Mouse (Mus musculus) cerebellum, adult 9-10 months (tissue): ENCODE measurements around the gene Akr7a5.

Experiments used
- DNase-seq: peaks from one replicate; pipeline ENCODE4 v3.0.0; 2022

Gene Akr7a5

DNA sequence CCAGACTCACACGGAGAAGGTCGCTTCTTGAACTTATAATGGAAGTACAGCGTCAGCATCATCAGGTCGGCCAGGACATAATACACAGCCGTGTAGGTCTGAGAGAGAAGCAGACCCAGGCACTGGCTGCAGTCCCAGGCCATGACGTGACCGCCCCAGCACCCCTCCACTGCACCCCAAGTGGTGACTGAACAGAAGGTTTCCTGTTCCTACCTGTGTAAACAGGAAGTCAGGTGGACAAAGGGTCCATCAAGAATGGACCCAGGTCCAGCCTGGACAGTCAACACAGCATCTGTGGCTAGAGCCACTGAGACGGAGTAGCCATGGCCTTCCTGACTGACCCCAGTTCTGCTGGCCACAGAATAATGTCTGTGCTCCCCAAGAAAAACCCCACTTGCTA lies 8.8 kb upstream of the Akr7a5 start:
- DNase-seq = peak; percentile 20

DNA sequence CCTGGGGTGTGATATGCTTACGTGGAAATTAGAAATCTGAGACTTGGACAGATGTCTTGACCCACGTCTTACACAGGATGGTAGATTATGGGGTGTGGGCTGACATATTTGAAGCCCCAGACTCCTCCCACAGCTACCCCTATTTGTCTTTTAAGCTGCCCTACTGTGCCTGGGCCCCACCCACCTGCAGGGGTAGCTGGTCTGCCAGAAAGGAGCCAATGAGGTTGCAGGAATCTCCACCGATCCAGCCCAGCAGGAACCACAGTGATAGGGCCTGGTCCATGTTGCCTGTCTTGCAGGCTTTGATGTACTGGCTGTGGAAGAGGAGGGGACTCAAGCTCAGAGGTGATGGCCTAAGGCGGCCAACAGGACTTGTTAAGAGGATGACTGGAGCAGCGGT lies 8.3 kb upstream of the Akr7a5 start:
- no peak for DNase-seq

DNA sequence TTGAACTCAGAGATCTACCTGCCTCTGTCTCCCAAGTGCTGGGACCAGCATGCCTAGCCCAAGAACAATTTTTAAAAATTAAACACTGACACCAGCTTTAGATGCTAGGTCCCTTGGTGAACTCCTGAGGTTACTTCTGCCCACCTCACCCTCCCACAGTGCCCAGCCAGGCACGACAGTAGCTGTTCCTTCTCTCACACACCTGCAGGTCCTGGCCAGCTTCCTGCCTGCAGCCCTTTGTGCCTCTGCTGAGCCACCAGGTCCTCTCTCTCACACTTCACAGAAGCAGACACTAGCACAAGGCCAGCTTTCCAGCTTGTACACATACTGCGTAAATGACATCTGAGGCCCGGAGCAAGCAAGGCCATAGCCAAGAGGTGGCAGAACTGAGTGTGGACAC lies 5.0 kb upstream of the Akr7a5 start:
- DNase-seq = no peak

DNA sequence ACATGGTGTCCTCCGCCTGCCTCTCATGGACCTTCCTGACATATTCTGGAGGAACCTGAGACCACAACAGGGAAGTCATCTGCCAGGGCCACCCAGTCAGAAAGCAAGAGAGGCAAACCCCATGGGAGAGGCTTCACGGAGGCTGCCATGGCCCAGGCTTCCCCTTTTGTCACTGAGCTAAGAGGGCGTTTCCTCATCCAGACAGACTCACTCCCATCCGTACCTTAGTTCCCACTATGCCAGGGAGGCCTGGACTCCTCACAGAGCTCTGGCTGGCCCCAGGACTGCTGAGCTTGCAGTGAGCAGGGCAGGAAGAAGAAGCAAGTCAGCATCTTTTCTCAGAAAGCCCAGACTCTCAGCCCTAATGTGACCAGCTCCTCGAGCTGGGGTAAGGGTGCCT lies 2.6 kb upstream of the Akr7a5 start:
- no peak for DNase-seq

DNA sequence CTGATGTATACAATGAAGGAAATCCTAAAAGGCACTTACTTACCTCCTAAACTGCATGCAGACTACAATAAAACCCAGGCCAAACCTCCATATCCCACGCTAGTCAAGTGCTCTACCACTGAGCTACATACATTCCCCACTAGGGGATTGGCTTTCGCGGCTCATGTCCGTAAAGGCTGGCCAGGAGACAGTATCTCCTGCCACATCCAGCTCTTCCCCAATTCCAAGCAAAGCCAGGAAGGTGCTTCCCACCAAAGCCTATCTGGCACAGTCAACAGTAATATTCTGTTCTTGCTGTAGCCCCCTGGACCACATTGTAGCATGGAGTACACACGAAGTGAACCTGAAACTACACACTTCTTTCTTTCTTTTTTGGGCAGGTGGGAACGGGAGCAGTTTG lies 893 bp upstream of the Akr7a5 start:
- DNase-seq = no peak

DNA sequence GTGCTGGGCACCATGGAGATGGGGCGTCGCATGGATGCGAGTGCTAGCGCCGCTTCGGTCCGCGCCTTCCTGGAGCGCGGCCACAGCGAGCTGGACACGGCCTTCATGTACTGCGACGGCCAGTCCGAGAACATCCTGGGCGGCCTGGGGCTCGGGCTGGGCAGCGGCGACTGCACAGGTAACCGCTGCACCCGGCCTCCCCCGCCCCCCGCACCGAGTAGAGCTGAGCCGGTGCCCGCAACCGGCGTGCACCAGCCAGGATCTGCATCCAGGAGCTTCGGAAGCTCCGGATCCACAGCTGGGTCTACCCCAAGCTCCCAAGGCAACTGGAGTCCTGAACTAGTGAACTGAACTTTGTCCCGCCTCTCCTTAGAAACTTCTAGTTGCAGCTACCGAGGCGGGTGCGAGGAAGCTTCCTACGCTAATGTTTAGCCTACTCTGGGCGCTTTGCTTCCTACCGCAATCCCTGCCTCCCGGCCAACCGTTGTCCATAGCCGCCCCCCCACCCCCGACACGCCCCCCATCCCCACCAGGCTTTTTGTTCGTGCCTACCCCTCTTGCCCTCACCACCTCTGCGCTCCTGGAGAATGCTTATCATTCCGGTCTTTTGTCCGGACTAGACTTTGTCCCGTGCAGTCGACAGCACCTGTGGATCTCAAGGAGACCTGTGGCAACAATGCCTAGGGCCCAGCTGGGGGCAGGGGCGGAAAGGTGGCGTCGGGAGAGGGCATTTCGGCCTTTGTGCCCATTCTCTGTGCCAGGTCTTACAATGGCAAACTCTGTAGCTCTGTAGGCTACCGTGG lies 556 bp downstream of the Akr7a5 start:
- DNase-seq = peak; percentile 36

DNA sequence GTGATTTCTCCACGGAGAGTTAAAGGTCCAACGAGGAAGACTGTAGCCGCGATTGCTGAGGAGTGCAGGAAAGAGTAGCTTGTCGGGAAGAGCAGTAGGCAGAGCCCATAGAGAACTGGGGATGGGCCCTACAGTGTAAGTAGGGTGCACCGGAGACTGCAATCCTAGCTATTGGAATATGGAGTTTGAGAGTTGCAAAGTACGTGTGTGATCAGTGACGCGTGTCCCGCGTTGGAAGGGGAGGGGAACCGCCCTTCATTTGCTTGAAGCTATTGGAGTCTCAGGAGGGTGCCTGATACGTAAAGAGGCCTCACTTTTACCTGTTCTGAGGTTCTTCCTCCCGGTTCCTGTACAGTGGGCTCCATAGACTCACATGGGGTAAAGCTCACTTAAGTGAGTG lies 1.2 kb downstream of the Akr7a5 start:
- DNase-seq = no peak

DNA sequence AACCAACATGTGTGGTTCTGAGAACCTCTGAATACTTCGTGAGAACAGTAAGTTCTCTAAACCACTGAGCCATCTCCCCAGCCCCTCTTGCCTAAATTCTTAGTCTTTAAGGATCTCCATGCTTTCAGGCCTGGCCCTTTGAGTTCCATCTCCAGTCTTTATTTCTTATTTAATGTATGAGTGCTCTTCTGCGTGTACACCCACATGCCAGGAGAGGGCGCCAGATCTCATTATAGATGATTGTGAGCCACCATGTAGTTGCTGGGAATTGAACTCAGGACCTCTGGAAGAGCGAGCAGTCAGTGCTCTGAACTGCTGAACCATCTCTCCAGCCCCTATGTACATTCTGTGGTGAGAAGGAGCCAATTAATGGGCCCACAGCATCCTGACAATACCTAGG lies 2.1 kb downstream of the Akr7a5 start:
- peak; percentile 46 for DNase-seq

DNA sequence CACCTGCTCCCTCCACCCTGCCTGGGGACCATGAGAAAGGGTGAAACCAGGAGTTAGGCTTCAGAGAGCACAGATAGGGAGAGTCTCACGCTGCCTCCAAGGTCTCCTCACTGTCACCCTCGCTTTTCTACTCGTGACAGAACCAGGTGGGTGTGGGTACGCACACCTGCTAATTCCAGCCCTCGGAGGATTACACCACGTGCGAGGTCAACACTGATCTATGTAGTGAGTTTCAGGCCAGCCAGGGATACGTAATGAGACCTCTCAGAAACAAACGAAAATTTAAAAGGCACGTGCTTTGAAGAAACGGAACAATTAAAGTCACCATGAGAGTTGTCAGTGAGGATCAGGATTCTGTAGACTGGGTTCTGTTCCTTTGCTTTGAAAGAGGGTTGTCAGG lies 7.9 kb downstream of the Akr7a5 start:
- no peak for DNase-seq

DNA sequence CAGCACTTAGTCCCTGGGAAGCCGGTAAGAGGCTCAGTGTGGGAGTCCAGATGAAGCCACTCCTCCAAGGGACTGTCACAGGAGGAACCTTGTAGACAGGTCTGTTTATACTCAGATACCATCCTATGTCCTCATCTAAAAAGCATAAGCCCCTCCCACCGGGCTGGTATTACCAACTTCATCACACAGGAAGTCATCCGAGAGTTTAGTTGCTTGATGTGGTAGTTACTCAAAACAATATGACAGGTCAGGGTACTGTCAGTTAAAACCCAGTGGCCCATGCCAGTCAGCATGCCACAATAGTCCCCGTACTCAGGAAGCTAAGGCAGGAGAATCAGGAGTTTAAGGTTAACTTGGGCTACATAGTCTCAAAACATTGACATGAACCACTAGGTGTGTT lies 9.2 kb downstream of the Akr7a5 start:
- DNase-seq = no peak

DNA sequence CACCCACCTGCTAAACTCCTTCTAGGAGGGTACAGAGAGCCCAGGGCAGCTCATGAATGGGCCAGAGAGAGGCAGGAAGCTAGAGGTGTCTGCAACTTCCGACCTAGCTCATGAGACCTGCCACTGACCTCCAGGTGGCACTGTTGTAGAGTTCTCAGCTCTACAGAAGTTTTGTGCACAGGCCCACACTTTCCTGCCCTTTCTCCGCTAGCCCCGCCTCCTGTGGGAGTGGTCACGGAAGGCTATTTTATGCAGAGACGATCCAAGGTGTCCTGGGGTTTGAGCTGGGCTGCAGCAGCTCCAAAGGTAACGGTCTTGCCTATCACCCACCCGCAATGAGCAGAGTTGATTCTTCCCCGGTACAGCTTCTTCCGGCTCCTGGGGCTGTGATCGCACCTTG lies 20.1 kb downstream of the Akr7a5 start:
- no peak for DNase-seq

DNA sequence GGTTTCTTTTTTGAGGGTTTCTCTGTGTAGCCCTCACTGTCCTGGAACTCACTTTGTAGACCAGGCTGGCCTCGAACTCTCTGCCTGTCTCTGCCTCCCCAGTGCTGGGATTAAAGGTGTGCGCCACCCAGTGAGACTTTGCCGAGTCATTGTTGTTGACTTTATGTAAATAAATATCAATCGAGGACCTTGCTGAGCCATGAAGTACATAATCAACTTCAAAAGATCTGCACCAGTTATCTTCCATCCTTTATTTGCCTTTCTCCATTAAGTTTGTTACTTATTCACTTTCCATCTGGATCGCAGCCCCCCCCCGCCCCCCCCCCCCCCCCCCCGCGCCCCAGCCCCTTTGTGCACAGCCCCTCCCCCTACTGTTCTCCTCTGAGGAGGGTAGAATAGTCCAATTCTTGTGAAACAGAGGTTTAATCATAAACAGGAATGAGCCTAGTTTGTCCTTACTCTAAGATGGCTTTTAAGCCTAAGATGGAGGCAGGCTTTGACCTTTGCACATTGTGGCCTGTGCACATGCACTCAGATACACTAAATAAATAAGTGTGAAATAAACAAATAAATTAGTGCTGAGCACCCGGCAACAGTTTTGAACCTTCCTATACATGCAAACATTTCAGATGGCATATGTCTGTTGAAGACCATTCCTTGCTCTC lies 24.2 kb downstream of the Akr7a5 start:
- DNase-seq = no peak

DNA sequence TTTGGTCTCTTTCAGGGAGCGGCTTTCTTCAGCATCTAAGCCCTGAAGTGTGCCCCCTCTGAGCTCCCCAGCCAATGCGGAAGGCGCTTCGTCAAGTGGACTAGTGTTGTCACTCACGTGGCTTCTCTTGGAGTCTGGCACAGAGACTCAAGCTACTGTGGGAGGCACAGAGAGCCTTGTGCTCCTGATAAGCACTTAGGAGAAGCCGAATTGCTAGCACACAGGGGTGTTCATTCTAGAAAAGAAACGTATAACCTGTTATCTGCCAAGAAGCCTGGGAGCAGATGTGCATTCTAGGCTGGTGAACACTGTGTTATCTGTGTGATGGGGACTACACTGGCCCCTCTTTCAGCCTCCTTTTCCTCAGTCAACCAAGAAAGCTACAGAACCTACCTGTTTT lies 25.0 kb downstream of the Akr7a5 start:
- no peak for DNase-seq

DNA sequence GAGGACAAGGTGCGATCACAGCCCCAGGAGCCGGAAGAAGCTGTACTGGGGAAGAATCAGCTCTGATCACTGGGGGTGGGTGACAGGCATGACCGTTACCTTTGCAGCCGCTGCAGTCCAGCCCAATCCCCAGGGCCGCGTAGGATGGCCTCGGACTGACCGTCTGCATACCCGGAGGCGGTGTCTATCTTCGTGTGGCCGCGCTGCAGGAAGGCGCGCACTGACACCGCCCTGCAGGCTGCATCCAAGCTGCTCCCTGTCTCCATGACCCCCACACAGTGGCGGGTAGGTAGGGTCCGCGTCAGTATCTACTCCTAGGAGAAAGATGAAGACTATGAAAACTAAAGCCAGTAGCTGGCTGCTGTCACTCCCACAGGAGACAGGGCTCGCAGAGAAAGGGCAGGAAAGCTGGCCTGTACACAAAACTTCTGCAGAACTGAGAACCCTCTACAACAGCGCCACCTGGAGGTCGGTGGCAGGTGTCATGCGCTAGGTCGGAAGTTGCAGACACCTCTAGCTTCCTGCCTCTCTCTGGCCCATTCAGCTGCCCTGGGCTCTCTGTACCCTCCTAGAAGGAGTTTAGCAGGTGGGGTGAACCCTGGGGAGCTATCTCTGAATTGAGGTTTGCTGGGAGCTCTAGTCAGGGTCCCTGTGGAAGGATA lies 26.4 kb downstream of the Akr7a5 start:
- peak; percentile 60 for DNase-seq

DNA sequence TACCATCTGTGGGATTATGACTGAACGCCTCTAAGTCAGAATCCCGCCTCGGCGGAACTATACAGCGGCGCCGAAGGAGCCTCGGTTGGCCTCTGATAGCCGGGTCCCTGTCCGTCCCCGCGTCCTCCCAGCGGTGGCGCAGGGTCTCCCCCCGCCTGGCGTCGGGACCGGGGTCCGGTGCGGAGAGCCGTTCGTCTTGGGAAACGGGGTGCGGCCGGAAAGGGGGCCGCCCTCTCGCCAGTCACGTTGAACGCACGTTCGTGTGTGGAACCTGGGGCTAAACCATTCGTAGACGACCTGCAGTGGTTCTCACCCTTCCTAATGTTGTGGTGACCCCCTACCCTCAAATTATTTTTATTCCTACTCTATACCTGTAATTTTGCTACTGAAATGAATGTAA lies 27.6 kb downstream of the Akr7a5 start:
- DNase-seq = no peak

DNA sequence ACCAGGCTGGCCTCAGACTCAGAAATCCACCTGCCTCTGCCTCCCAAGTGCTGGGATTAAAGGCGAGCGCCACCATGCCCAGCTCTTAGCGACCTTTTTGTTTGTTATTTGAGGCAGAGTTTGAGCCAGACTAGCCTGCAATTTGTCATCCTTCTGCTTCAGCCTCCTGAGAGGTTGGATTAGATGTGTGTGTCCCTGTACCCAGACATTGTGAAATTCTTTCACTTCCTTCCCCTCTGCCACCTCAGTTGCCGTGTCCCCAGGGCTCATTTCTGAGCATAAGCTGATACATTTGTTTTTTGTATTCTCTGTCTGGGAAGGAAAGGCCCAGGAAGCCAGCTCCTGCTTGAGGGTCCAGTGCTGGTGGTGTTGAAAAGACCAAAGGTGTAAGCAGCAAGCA lies 30.3 kb downstream of the Akr7a5 start:
- no peak for DNase-seq

DNA sequence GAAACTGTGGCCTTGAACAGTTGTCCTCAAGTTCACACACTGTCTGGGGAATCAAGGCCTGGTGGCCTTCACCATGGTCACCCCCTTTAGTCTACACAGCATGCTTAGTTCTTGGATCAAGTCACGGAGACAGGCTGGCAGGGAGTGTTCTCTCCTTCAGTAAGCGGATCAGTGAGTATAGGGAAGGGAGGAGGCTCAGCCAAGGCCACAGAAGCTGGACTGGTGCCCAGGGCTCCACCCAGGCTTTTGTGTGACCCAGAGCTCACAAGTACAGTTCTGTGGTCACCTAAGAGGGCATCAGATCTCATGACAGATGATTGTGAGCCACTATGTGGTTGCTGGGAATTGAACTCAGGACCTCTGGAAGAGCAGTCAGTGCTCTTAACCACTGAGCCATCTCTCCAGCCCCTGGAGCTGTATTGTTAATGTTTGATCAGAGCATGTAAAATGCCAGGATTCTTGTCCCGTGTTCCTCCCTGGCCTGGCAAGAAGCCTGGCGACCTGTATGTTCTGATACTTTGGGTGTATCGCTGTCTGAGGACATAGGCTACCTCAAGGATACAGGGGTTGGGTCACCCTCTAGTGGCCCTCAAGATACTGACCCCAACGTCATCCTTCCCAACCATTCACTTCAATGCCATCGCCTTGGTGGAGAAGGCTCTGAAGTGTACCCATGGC lies 31.2 kb downstream of the Akr7a5 start:
- DNase-seq = no peak

DNA sequence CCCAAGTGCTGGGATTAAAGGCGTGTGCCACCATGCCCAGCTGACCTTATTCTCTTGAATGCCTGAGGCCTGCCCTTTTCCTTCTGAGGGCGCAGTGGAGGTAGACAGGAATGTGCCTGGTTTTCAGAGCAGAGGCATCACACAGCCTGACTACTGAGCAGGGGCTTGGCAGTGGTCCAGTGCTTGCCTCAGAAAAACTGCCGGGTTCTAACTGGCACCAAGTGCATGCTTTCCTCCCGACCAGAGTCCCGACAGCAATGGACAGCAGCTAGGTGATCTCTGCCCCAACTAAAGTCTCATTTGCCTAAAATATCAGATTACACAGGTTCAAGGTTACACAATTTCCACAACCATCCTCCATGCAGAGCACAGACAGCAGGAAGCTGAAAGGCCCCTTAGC lies 33.2 kb downstream of the Akr7a5 start:
- no peak for DNase-seq

DNA sequence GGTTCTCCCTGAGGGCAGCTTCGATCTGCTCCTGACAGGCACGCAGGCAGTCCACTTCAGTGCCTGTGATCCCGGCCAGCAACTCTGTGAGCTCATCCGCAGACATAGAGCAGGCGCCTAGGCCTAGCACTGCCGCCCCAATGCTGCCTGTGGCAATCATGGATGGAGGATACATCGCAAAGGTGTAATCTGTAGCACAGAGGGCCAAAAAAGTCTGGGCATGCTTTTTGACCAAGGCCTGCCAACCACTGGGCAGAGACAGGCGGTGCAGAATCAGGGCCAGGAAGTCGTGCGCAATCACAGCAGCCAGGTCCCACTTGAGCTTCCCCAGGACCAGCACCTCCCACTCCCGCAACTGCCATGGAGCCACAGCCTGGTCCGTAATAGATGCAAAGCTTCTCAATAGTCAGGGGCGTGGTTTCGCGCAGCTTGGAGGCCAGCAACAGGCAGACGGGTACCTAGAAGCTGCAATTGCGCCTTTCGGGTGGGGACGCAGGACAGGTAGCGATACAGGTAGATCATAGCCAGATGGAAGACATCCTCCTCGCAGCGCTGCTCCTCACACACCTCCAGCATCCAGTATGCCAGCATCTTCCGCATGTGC lies 35.0 kb downstream of the Akr7a5 start:
- no peak for DNase-seq

DNA sequence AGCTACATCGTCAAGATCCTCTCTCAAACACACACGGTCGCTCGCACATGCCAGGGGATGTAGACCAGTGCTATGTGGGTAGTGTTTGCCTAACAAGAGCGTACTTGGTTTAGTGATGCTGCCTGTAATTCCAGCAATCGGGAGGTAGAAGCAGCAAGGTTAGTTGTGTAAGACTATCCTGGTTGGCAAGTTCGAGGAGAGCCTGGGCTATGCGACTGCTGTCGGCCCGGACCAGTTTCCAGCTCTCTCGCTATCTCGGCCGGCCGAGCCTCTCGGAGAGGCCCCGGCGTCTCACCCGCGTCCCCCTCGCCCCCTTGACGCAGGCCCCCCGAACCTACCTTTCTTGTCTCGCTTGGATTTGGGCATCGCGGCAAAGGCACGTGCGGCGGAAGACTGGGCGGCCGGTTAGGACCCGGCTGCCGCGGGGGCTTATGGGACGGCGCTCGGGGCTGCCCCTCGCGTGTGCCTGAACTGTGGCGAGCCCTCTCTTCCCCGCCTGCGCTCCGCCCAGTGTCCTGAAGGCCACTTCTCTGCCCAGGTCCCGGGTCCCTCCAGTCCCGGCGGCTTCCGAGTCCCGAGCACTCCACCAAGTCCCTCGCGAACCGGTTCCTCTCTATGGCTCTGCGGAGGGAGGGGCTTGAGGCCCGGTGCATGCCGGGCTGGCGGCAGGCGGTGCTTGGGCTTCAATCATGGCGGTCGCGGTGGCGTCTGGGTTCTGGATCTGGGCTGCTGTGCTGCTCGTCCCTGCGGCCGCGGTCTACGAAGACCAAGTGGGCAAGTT lies 41.6 kb downstream of the Akr7a5 start, which contains the start of the genes Mrto4, Emc1 and Ubr4:
TSS of gene Mrto4 (minus strand) at position 646 of the 781 bp plus-strand sequence.
TSS of gene Emc1 (plus strand) at position 657 of the 781 bp plus-strand sequence.
TSS of gene Ubr4 (plus strand) at position 679 of the 781 bp plus-strand sequence.
- peak; percentile 81 for DNase-seq

DNA sequence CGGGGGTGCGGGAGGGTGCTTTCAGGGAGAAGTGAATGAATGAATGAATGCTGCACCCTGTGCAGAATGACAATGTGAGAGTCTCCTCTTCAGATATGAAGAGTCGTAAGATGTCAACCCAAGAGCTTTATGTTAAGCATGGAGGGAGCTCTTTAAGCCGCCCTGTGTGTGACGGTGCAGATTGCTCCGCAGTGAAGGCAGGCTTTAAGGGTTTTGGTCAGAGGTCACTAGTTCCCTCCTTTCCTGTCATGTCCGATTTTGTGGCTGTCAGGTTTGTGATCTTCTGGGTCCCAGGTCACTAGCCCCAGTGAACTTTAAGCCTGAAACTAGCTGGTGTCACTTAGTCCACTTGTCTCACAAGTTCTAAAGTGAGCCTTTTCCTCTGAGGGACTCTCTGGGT lies 42.3 kb downstream of the Akr7a5 start:
- no peak for DNase-seq

DNA sequence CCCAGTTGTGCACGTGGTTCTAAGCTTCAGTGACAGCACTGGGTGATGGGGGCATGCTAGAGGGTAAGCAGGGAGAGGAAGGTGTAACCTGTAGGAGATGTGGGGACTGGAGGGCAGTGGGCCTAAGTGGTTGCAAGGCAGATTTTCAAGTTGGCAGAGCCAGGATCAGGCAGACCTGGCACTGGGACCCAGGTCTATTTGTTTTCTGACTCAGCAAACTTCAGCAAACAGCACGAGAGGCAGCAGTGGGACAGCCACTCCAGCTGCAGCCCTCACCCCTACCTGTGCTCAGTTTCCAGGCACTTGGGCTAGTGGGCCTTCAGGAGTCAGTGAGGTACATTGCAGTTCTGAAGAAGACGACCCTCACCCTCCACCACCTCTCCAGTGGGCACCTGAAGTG lies 46.7 kb downstream of the Akr7a5 start:
- DNase-seq = no peak
